Mouse (Mus musculus) 3T3-L1 (cell line): Measurements from ENCODE around the gene Naa80.

Experiments used
- DNase-seq: peaks from one replicate; pipeline ENCODE4 v3.0.0-alpha.2; 2015; ENCODE audit warnings: low read depth, low spot score

The Naa80 gene

GRCm38 (mm10) chr9:107578587-107578986, at the start of gene Naa80:
Gene Naa80 (plus strand): TSS chr9:107578887.
- no peak for DNase-seq

- DNase-seq: peak; percentile 98
Observed at GRCm38 (mm10) chr9:107533791-107534407, 44.8 kb upstream of the Naa80 start, which contains the start of gene Tmem115. Gene Tmem115 (plus strand): TSS chr9:107533945.

- peak; percentile 39 for DNase-seq
Observed at GRCm38 (mm10) chr9:107534408-107535202, 44.1 kb upstream of the Naa80 start.

- no peak for DNase-seq
Observed at GRCm38 (mm10) chr9:107538231-107538630, 40.5 kb upstream of the Naa80 start.

GRCm38 (mm10) chr9:107538711-107539110, 40.0 kb upstream of the Naa80 start:
- no peak for DNase-seq

- DNase-seq: no peak
Observed at GRCm38 (mm10) chr9:107539940-107540339, 38.7 kb upstream of the Naa80 start.

GRCm38 (mm10) chr9:107540420-107540819, 38.3 kb upstream of the Naa80 start:
- DNase-seq: no peak

- no peak for DNase-seq
Observed at GRCm38 (mm10) chr9:107541005-107541404, 37.7 kb upstream of the Naa80 start.

GRCm38 (mm10) chr9:107541474-107542351, 37.0 kb upstream of the Naa80 start, which contains the start of the genes Cyb561d2 and Nprl2:
Gene Cyb561d2 (minus strand): TSS chr9:107542193.
Gene Nprl2 (plus strand): TSS chr9:107542226.
- DNase-seq: peak; percentile 94

GRCm38 (mm10) chr9:107542352-107542686, 36.4 kb upstream of the Naa80 start:
- no peak for DNase-seq

- DNase-seq: no peak
Observed at GRCm38 (mm10) chr9:107542721-107543120, 36.0 kb upstream of the Naa80 start.

- no peak for DNase-seq
Observed at GRCm38 (mm10) chr9:107543299-107543698, 35.4 kb upstream of the Naa80 start.

GRCm38 (mm10) chr9:107544196-107544700, 34.4 kb upstream of the Naa80 start:
- no peak for DNase-seq

- no peak for DNase-seq
Observed at GRCm38 (mm10) chr9:107544729-107545128, 34.0 kb upstream of the Naa80 start.

- DNase-seq: no peak
Observed at GRCm38 (mm10) chr9:107545199-107545598, 33.5 kb upstream of the Naa80 start.

- peak; percentile 86 for DNase-seq
Observed at GRCm38 (mm10) chr9:107545602-107546001, 33.1 kb upstream of the Naa80 start.

GRCm38 (mm10) chr9:107547026-107547425, 31.7 kb upstream of the Naa80 start, which contains the start of gene Zmynd10:
Gene Zmynd10 (plus strand): TSS chr9:107547298.
- DNase-seq: peak; percentile 93

- DNase-seq: no peak
Observed at GRCm38 (mm10) chr9:107547957-107548356, 30.7 kb upstream of the Naa80 start.

- no peak for DNase-seq
Observed at GRCm38 (mm10) chr9:107548820-107549219, 29.9 kb upstream of the Naa80 start.

- no peak for DNase-seq
Observed at GRCm38 (mm10) chr9:107549297-107550074, 29.2 kb upstream of the Naa80 start.
